In genomic region chr5:110868460-110868859, GRCm38 (mm10) we compare ENCODE assay signal across 15 mouse cellular contexts. TPM values are rescaled to one million over a fixed set of nuclear protein-coding genes. Genes with fewer than 3 reads are reported as not detected.
DNase-seq lines count a peak whose midpoint lies in the region; ATAC-seq and TF ChIP-seq lines count a peak whose summit lies in the region.
"Had no signal": no experiment of that assay in that cellular context is flagged by ENCODE, and none has a peak within 500 bp of the region (broad histone marks: within the 10 kb centered on the region; RNA-seq: fewer than 3 reads in every experiment).

No protein-coding gene starts in this region.

- peak overlapping the region; percentile 8; the same call in 1 of the 2 replicates for H3K4me3 ChIP-seq in intestine, embryonic 14.5 days (ENCODE audit: low read depth, low read length)
- no peak overlapping the region for H3K4me3 ChIP-seq in intestine, postnatal 0 days (ENCODE audit: low read depth, low read length)
- no peak overlapping the region for H3K4me3 ChIP-seq in embryonic facial prominence, embryonic 14.5 days (ENCODE audit: low read depth, low read length)
- no peak overlapping the region for H3K4me3 ChIP-seq in hindbrain, embryonic 14.5 days (replicated peaks; ENCODE audit: low read length)
- H3K4me3 ChIP-seq in neural tube, embryonic 15.5 days (replicated peaks), result no peak overlapping the region
- H3K4me3 ChIP-seq: embryonic facial prominence, embryonic 15.5 days had no signal

- H3K36me3 ChIP-seq in intestine, embryonic 14.5 days (ENCODE audit: control insufficient read depth, insufficient read depth, low read length), result peaks cover 31% of the 10 kb centered on the region
- H3K36me3 ChIP-seq in intestine, postnatal 0 days (ENCODE audit: control insufficient read depth, insufficient read depth), result peaks cover 34% of the 10 kb centered on the region
- H3K36me3 ChIP-seq in embryonic facial prominence, embryonic 14.5 days (ENCODE audit: control insufficient read depth, insufficient read depth, low read length), result peaks cover 17% of the 10 kb centered on the region
- H3K36me3 ChIP-seq in hindbrain, embryonic 14.5 days (replicated peaks; ENCODE audit: control insufficient read depth, insufficient read depth), result no peaks in the 10 kb centered on the region
- no peaks in the 10 kb centered on the region for H3K36me3 ChIP-seq in neural tube, embryonic 15.5 days

- H3K4me1 ChIP-seq in intestine, embryonic 14.5 days (replicated peaks; ENCODE audit: control insufficient read depth, insufficient read depth, low read length), result peaks cover 8% of the 10 kb centered on the region; the same call in 1 of the 2 replicates
- H3K4me1 ChIP-seq in intestine, postnatal 0 days (replicated peaks; ENCODE audit: control insufficient read depth, insufficient read depth, low read length), result no peaks in the 10 kb centered on the region
- H3K4me1 ChIP-seq in embryonic facial prominence, embryonic 14.5 days (ENCODE audit: control insufficient read depth, insufficient read depth, low read length), result no peaks in the 10 kb centered on the region
- peaks cover 14% of the 10 kb centered on the region for H3K4me1 ChIP-seq in hindbrain, embryonic 14.5 days (replicated peaks; ENCODE audit: control insufficient read depth, insufficient read depth, low read length)
- H3K4me1 ChIP-seq in neural tube, embryonic 15.5 days, result peaks cover 14% of the 10 kb centered on the region

- no peak for DNase-seq in intestine, embryonic 14.5 days (ENCODE audit: low spot score)
- DNase-seq in embryonic facial prominence, embryonic 14.5 days (ENCODE audit: low spot score), result no peak
- no peak for DNase-seq in hindbrain, embryonic 14.5 days (ENCODE audit: low spot score)
- DNase-seq in spleen, postnatal 4 days (ENCODE audit: low spot score in 2 of 2), result no peak
- DNase-seq in embryo, embryonic 11 days, result no peak
- no peak for DNase-seq in left cerebral cortex, postnatal 14 days (ENCODE audit: low spot score in 2 of 2)
- DNase-seq: adrenal gland, postnatal 25 days; cerebellum, adult 2 months; heart, postnatal 14 days; kidney, postnatal 25 days; thymus, postnatal 25 days had no signal

- H3K9me3 ChIP-seq in intestine, embryonic 14.5 days (ENCODE audit: control insufficient read depth, low read length), result no peaks in the 10 kb centered on the region
- no peaks in the 10 kb centered on the region for H3K9me3 ChIP-seq in intestine, postnatal 0 days (ENCODE audit: control insufficient read depth)
- H3K9me3 ChIP-seq in embryonic facial prominence, embryonic 14.5 days (ENCODE audit: control insufficient read depth, low read length), result no peaks in the 10 kb centered on the region
- no peaks in the 10 kb centered on the region for H3K9me3 ChIP-seq in hindbrain, embryonic 14.5 days (ENCODE audit: control insufficient read depth, low read length)
- H3K9me3 ChIP-seq in neural tube, embryonic 15.5 days (replicated peaks), result no peaks in the 10 kb centered on the region
- H3K9me3 ChIP-seq: embryonic facial prominence, embryonic 15.5 days had no signal

- no peak for ATAC-seq in intestine, embryonic 14.5 days (replicated peaks; ENCODE audit: low FRiP score, low TSS enrichment, low read depth)
- no peak for ATAC-seq in intestine, postnatal 0 days
- 0 out of 2 replicates have a peak, but pooled peaks have one; percentile 2 for ATAC-seq in embryonic facial prominence, embryonic 14.5 days (ENCODE audit: low read depth)
- ATAC-seq in hindbrain, embryonic 14.5 days (ENCODE audit: low FRiP score), result 0 out of 2 replicates have a peak, but pooled peaks have one; percentile 14
- ATAC-seq in neural tube, embryonic 15.5 days (ENCODE audit: low FRiP score), result no peak
- ATAC-seq: Patski had no signal

- TF ChIP-seq CTCF in intestine, postnatal 0 days (IDR thresholded peaks at IDR 0.05; ENCODE audit: low read depth), result no peak

- WGBS in intestine, embryonic 14.5 days, result 52% methylated on average over 4 of the region's 4 CpGs
- WGBS in intestine, postnatal 0 days, result 75% methylated on average over 4 of the region's 4 CpGs
- WGBS in embryonic facial prominence, embryonic 14.5 days, result 71% methylated on average over 4 of the region's 4 CpGs
- WGBS in hindbrain, embryonic 14.5 days, result 47% methylated on average over 4 of the region's 4 CpGs
- 53% methylated on average over 4 of the region's 4 CpGs for WGBS in neural tube, embryonic 15.5 days

- H3K4me2 ChIP-seq in intestine, embryonic 14.5 days (ENCODE audit: low read length), result peak overlapping the region; percentile 21; the same call in 1 of the 2 replicates
- no peak overlapping the region for H3K4me2 ChIP-seq in intestine, postnatal 0 days (replicated peaks; ENCODE audit: low read depth)
- H3K4me2 ChIP-seq in embryonic facial prominence, embryonic 14.5 days (ENCODE audit: low read depth, low read length), result no peak overlapping the region
- no peak overlapping the region for H3K4me2 ChIP-seq in hindbrain, embryonic 14.5 days (replicated peaks)
- no peak overlapping the region for H3K4me2 ChIP-seq in neural tube, embryonic 15.5 days
- H3K4me2 ChIP-seq: embryonic facial prominence, embryonic 15.5 days had no signal

- intact Hi-C loops in left cerebral cortex, postnatal 14 days (cut with DNase I), result no loop called here

- H3K9ac ChIP-seq in intestine, embryonic 14.5 days (ENCODE audit: low read length), result 0 out of 2 replicates have a peak overlapping the region, but pooled peaks have one; percentile 8
- H3K9ac ChIP-seq in intestine, postnatal 0 days (ENCODE audit: low read depth, low read length), result no peak overlapping the region
- no peak overlapping the region for H3K9ac ChIP-seq in embryonic facial prominence, embryonic 14.5 days (ENCODE audit: low read depth, low read length)
- H3K9ac ChIP-seq in hindbrain, embryonic 14.5 days, result no peak overlapping the region
- H3K9ac ChIP-seq in neural tube, embryonic 15.5 days (replicated peaks), result no peak overlapping the region
- H3K9ac ChIP-seq: embryonic facial prominence, embryonic 15.5 days had no signal

- H3K27ac ChIP-seq in intestine, embryonic 14.5 days (ENCODE audit: low read depth), result peak overlapping the region; percentile 84
- no peak overlapping the region for H3K27ac ChIP-seq in intestine, postnatal 0 days (ENCODE audit: low read depth, low read length)
- no peak overlapping the region; the same call in 1 of the 2 replicates for H3K27ac ChIP-seq in embryonic facial prominence, embryonic 14.5 days (replicated peaks; ENCODE audit: low read depth, low read length)
- peak overlapping the region; percentile 40 for H3K27ac ChIP-seq in hindbrain, embryonic 14.5 days
- peak overlapping the region; percentile 64; the same call in 1 of the 2 replicates for H3K27ac ChIP-seq in neural tube, embryonic 15.5 days (replicated peaks)

- H3K27me3 ChIP-seq in intestine, embryonic 14.5 days (replicated peaks; ENCODE audit: control insufficient read depth, insufficient read depth, low read length), result no peaks in the 10 kb centered on the region
- H3K27me3 ChIP-seq in intestine, postnatal 0 days (replicated peaks; ENCODE audit: control insufficient read depth, insufficient read depth, low read length), result no peaks in the 10 kb centered on the region
- no peaks in the 10 kb centered on the region for H3K27me3 ChIP-seq in embryonic facial prominence, embryonic 14.5 days (replicated peaks; ENCODE audit: control insufficient read depth, insufficient read depth, low read length)
- no peaks in the 10 kb centered on the region for H3K27me3 ChIP-seq in hindbrain, embryonic 14.5 days (ENCODE audit: control insufficient read depth, insufficient read depth, low read length)
- H3K27me3 ChIP-seq in neural tube, embryonic 15.5 days (replicated peaks), result no peaks in the 10 kb centered on the region
- H3K27me3 ChIP-seq: embryonic facial prominence, embryonic 15.5 days; Patski had no signal

RNA-seq across cellular contexts. Expression of gene Ttc28, which starts 11.1 kb away (rescaled TPM):
- polyA plus RNA-seq in intestine, embryonic 14.5 days (2014; fragmentation: Nextera tagmentation; extraction: Ambion mirVana), result 13.0 and 14.0 TPM in 2 replicates
- polyA plus RNA-seq in intestine, postnatal 0 days (2015; fragmentation: Nextera tagmentation; extraction: Ambion mirVana), result 2.9 and 3.4 TPM in 2 replicates
- 17.4 and 19.0 TPM in 2 replicates for polyA plus RNA-seq in embryonic facial prominence, embryonic 14.5 days (2014; fragmentation: Nextera tagmentation; extraction: Ambion mirVana)
- polyA plus RNA-seq in hindbrain, embryonic 14.5 days (2014; fragmentation: Nextera tagmentation; extraction: Ambion mirVana), result 27.3 and 30.0 TPM in 2 replicates
- 18.3 and 18.8 TPM in 2 replicates for polyA plus RNA-seq in neural tube, embryonic 15.5 days (2015; fragmentation: Nextera tagmentation; extraction: Ambion mirVana)
- 10 to 100 TPM; 15.0 to 16.9 TPM for total RNA-seq in left cerebral cortex, postnatal 14 days (2021)

RNA-seq across cellular contexts. Expression of gene Chek2, which starts 28.7 kb away (rescaled TPM):
- 35.8 and 37.8 TPM in 2 replicates for polyA plus RNA-seq in intestine, embryonic 14.5 days (2014; fragmentation: Nextera tagmentation; extraction: Ambion mirVana)
- polyA plus RNA-seq in intestine, postnatal 0 days (2015; fragmentation: Nextera tagmentation; extraction: Ambion mirVana), result 10.5 and 12.2 TPM in 2 replicates
- polyA plus RNA-seq in embryonic facial prominence, embryonic 14.5 days (2014; fragmentation: Nextera tagmentation; extraction: Ambion mirVana), result 14.1 and 14.6 TPM in 2 replicates
- 5.4 and 5.9 TPM in 2 replicates for polyA plus RNA-seq in hindbrain, embryonic 14.5 days (2014; fragmentation: Nextera tagmentation; extraction: Ambion mirVana)
- 6.0 and 13.2 TPM in 2 replicates for polyA plus RNA-seq in neural tube, embryonic 15.5 days (2015; fragmentation: Nextera tagmentation; extraction: Ambion mirVana)
- 1 to 10 TPM; 1.4 to 1.6 TPM for total RNA-seq in left cerebral cortex, postnatal 14 days (2021)

RNA-seq across cellular contexts. Expression of gene Hscb, which starts 28.9 kb away (rescaled TPM):
- polyA plus RNA-seq in intestine, embryonic 14.5 days (2014; fragmentation: Nextera tagmentation; extraction: Ambion mirVana), result 28.7 and 29.3 TPM in 2 replicates
- 50.0 and 52.2 TPM in 2 replicates for polyA plus RNA-seq in intestine, postnatal 0 days (2015; fragmentation: Nextera tagmentation; extraction: Ambion mirVana)
- polyA plus RNA-seq in embryonic facial prominence, embryonic 14.5 days (2014; fragmentation: Nextera tagmentation; extraction: Ambion mirVana), result 19.6 TPM in 2 replicates
- polyA plus RNA-seq in hindbrain, embryonic 14.5 days (2014; fragmentation: Nextera tagmentation; extraction: Ambion mirVana), result 7.8 and 10.3 TPM in 2 replicates
- 10.8 and 15.9 TPM in 2 replicates for polyA plus RNA-seq in neural tube, embryonic 15.5 days (2015; fragmentation: Nextera tagmentation; extraction: Ambion mirVana)
- 10 to 100 TPM in 1 of 2 experiments, 1 to 10 TPM in 1; 9.2 to 12.2 TPM for total RNA-seq in left cerebral cortex, postnatal 14 days (2021)

RNA-seq across cellular contexts. Expression of gene Ulk1, which starts 58.6 kb away (rescaled TPM):
- 24.8 and 29.2 TPM in 2 replicates for polyA plus RNA-seq in intestine, embryonic 14.5 days (2014; fragmentation: Nextera tagmentation; extraction: Ambion mirVana)
- polyA plus RNA-seq in intestine, postnatal 0 days (2015; fragmentation: Nextera tagmentation; extraction: Ambion mirVana), result 6.0 and 6.4 TPM in 2 replicates
- 25.9 and 29.9 TPM in 2 replicates for polyA plus RNA-seq in embryonic facial prominence, embryonic 14.5 days (2014; fragmentation: Nextera tagmentation; extraction: Ambion mirVana)
- polyA plus RNA-seq in hindbrain, embryonic 14.5 days (2014; fragmentation: Nextera tagmentation; extraction: Ambion mirVana), result 48.9 and 49.6 TPM in 2 replicates
- 24.3 and 27.0 TPM in 2 replicates for polyA plus RNA-seq in neural tube, embryonic 15.5 days (2015; fragmentation: Nextera tagmentation; extraction: Ambion mirVana)
- 10 to 100 TPM; 67.6 to 70.6 TPM for total RNA-seq in left cerebral cortex, postnatal 14 days (2021)

Comparison
In these comparisons a context has a peak if more than half of its experiments do, and no peak if none do; other contexts are left out.
1. H3K27ac ChIP-seq: peak in intestine, embryonic 14.5 days (single experiment), hindbrain, embryonic 14.5 days (single experiment) and neural tube, embryonic 15.5 days (single experiment); none in intestine, postnatal 0 days (single experiment) and embryonic facial prominence, embryonic 14.5 days (single experiment).
2. ATAC-seq: peak in embryonic facial prominence, embryonic 14.5 days (single experiment) and hindbrain, embryonic 14.5 days (single experiment); none in intestine, embryonic 14.5 days (single experiment), intestine, postnatal 0 days (single experiment) and neural tube, embryonic 15.5 days (single experiment).